Mouse (Mus musculus): ENCODE data around the gene Gm7073.

Gm7073 gene

GRCm38 (mm10) chrX:60539149-60539548 is at the start of gene Gm7073:
Gene Gm7073, minus strand, starts transcription at chrX:60539249.
- no peak for DNase-seq

DNA sequence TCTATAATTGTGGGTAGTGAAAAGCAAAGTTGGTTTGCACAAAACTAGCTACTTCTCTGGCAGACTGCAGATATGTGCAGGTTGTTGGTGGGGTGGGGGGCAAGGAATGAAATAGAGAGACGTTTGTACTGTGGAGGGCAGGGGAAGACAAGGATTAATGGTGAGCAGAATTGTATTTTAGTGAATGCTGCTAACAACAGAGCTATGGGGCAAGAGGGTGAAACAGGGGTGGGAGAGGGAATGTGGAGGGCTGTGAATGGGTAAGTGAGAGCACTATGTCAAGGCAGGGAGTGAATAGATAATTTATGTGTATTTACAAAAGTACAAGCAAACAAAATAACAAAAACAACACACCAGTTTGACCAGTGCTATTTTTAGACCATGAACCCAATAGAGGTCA is 31.5 kb upstream of the Gm7073 start:
- no peak for DNase-seq

DNA sequence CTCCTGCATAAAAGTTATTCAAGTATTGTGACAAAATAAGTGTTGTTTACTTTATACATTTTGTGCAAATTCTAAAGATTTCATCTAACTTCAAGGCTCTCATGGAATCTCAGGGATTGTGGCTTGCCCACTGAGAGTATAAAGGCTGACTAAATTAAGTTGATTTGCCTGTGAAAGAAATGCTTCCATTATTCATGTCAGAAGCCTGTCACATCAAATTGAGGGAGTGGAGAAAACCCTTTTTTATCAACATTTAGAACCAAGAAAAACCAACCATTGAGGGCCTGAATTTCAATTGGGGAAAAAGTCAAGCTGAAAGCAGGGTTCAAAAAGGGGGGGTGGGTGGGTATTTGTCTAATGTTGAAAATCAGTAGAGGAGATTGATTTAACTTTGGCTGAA is 30.0 kb upstream of the Gm7073 start:
- DNase-seq: no peak

DNA sequence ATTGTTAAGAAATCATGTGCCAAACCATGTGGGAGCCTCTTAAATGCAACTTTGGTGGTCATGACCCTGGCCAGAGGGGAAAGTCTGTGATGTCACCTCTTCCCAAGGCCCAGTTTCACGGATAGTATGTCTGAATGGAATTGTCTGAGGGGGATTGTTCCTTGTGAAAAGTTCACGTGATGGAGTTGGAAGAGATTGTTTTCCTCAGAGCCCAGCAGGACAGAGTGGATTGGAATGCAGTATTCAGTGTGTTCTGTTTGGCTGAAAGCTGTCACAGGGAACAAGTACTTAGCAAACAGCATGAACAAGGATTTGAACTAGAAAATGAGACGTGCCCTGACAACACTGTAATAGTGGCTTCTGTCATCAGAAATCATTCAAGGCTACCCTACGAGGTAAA is 16.2 kb upstream of the Gm7073 start:
- DNase-seq: no peak

GRCm38 (mm10) chrX:60547444-60548304 is 8.6 kb upstream of the Gm7073 start:
- peak; percentile 20 for DNase-seq

DNA sequence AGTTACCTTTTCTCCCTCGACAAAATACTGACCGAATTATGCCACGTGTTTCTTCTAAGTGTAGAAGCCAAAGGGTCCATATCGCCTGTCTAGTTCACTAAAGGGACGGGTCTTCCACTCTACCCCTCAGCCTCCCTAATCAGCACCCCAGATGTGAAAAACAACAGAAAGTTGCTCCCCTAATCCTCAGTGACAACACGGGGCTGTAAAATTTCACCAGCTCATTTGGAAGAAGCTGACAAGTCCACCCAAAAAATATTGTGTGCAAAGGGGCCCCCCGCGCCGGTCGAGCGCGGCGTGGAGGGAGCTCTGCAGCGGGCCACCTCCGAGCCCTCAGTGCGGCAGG is 8.0 kb upstream of the Gm7073 start:
- no peak for DNase-seq

DNA sequence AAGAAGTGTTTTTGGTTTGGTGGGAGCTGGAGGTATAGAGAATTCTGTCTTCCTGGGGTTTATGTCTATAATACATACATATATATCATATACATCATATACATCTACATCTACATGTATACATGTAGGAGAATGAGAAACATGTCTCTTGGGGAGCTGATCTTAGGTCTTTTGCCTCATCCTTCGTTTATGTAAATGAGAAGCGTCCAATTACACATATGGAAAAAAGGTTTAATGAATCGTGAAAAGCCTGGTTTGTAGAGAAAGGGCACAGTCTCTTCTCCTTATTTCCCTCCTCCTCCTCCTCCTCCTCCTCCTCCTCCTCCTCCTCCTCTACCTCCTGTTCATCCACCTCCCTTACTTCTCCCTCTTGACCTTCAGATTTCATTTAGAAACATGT is 6.9 kb upstream of the Gm7073 start:
- no peak for DNase-seq

DNA sequence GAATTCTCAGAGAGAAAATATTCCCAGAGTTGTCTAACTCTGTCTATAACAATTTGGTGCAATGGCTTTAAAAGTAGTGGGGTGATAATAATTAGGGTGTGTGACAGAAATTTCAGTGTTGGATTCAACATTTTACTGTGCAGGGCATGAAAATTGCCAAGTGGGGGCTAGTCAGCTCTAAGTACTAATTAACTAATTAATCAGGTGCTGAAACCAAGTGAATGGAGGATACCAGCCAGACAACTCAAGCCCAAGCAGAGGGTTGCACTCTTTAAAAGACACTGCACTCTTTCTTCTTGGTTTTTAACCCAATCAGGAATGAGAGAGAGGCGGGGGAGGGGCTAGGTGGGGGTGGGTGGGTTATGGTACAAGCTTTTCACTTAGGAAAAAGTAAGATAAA is 6.4 kb upstream of the Gm7073 start:
- no peak for DNase-seq

GRCm38 (mm10) chrX:60544098-60544497 is 5.0 kb upstream of the Gm7073 start:
- DNase-seq: no peak

GRCm38 (mm10) chrX:60542901-60543300 is 3.9 kb upstream of the Gm7073 start:
- no peak for DNase-seq

GRCm38 (mm10) chrX:60503995-60504394 is 35.1 kb downstream of the Gm7073 start:
- peak; percentile 5 for DNase-seq

DNA sequence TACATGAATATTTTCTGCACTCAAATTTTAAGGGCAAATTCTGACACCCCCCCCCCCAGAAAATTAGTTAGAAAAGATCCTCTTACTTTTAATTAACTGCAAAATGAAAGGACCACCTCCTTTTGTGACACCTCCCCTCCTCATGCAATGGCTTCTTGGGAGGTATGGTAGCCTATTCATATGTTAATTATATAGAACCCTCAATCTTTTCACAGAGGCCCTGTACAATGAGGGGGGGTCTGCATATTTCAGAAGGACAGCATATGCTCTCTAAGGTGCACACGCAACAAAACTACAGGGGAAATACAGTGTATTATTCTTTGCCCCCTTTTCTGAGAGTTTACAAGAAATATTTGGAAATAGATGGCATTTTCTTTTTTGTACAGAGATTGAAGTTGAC is 41.3 kb downstream of the Gm7073 start:
- no peak for DNase-seq

GRCm38 (mm10) chrX:60495308-60495707 is 43.7 kb downstream of the Gm7073 start:
- no peak for DNase-seq

DNA sequence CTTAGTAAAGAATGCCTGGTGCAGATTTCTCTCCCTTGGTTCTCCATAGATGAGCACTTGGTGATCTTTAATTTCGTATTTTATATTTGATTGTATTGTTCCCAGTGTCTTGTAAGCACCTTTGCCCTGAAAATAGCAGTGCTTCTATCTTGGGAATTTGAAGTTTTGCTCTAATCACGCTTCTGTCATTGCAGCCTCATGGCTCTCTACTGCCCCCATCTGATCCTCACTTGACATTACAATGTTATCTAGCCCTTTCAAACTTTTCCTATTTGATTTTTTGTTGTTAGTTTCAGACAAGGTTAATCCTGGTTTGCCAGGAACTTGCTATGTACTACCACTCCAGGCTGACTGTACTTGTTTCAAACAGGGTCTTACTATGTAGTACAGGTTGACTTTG is 75.3 kb downstream of the Gm7073 start:
- no peak for DNase-seq

DNA sequence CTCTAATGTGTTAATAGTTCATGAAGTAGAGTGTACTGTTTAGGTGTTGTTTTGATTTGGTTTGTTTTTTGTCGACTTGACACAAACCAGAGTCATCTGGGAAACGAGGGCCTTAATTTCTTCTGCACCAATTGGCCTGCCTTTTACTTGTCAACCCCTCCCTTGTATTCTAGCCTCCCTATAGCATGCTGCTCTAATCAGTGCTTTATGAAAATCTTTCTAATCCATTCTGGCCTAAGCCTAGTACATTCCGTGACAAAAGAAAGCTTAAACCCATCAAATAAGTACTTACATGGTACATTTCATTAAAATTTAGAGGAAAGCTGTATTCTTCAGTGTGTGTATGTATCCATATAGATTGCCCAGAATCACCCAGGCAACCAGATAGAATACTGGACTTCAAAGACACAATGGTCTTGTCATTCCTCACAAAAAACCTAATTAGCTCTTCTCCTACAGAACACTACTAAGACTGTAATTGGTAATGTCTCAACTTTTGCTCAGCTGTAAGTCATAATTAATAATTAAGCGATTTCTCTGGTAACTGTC is 124.4 kb downstream of the Gm7073 start:
- no peak for DNase-seq

GRCm38 (mm10) chrX:60405681-60406080 is 133.4 kb downstream of the Gm7073 start:
- DNase-seq: no peak

DNA sequence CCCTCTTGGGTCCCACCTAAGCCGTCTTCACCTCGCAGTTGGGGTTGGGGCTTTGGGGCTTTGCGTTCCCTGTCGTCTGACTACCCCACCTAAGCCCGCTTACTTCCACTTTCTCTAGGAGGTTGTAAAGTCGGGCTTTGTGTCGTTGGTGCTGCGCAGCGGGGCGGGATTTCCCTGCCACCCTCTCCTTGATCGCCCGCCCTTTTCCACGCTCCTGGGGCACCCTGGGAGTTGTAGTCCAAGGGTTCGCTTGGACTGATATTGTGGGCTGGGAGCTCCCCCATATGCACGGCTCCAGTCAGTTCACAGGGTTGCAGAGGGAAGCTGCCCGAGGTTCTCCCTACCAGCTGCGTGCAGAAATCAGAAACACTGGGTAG is 134.4 kb downstream of the Gm7073 start:
- peak; percentile 86 for DNase-seq

GRCm38 (mm10) chrX:60403764-60404667 is 135.0 kb downstream of the Gm7073 start:
- DNase-seq: peak; percentile 76

DNA sequence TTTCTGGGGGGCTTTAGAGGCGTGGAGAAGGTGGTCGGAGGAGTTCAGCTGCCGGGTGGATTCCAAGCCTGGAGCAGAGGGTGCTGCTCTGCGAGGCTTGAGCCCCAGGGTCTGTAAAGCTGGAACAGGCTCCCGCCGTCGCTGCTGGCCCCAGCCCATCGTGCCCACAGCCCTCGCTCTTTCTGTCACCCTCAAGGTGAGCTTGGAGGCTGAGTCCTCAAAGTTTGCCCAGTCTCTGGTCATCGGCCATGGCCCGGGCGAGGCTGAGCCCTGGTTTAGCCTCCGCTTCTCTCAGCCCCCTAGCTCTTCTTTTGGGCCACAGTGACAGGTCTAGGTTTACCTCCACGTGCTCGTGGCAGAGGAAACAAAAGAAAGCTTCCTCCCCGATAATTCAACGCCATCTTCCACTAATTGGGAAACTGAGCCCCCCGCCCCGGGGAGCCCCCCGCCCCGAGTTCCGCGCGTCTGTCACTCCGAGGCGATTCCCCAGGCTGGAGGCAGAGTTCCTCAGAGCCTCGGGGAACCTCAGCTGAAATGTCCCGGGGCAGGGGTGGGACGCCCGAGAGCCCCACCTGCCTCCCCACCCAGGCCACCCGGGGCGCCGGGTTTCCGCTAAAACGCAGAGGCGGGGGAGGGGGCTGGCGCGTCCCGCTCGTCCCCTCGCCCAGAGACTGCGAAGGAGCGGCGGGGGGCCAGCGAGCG is 135.8 kb downstream of the Gm7073 start:
- DNase-seq: peak; percentile 75

DNA sequence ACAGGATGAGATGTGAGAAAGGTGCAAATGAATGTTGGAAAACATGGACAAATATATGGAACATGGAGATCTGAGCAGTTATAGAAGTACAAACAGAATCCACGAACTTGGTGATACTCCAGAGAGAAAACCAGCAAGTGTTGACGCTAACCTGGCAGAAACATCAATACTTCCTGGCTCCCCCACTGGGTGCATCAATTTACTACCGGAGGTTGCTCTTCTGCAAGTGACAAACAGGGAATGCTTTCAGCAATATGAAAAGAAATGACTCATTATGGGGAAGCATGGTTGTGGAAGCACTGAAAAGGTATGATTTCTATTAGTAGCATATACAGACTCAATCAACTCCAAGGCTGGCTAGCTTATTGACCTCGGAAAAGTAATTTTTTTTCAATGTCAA is 144.8 kb downstream of the Gm7073 start:
- DNase-seq: no peak

GRCm38 (mm10) chrX:60386852-60387251 is 152.2 kb downstream of the Gm7073 start:
- no peak for DNase-seq
